Mouse (Mus musculus) spleen, adult 12 weeks (tissue): ENCODE measurements around the gene Samd9l.
"Not testable (repeated sequence)": the region's sequence is repeated elsewhere in the genome, so short reads cannot be mapped to it uniquely, and the experiment has no call there.

Experiments
- DNase-seq: peaks from one replicate; pipeline ENCODE4 v3.0.0; 2022; ENCODE audit warnings: low spot score

Gene Samd9l

GRCm38 (mm10) chr6:3343603-3344247 is 55.6 kb downstream of the Samd9l start:
- not testable (repeated sequence) for DNase-seq

GRCm38 (mm10) chr6:3341479-3341878 is 57.9 kb downstream of the Samd9l start:
- DNase-seq = no peak

GRCm38 (mm10) chr6:3340928-3341327 is 58.4 kb downstream of the Samd9l start:
- DNase-seq = not testable (repeated sequence)

GRCm38 (mm10) chr6:3339131-3339530 is 60.2 kb downstream of the Samd9l start:
- DNase-seq = not testable (repeated sequence)
